Mouse (Mus musculus) thymus, postnatal 36 days (tissue): ENCODE measurements at regions not wholly inside any gene's neighbourhood (a gene's known extent, or its start where the extent isn't known, plus 50 kb on each side); places are given as distances from the start of the nearest gene placed in this dataset.

ENCODE experiments used
- DNase-seq, 2 experiments: peaks; one replicate each; pipeline ENCODE4 v3.0.0; 2022; ENCODE audit warnings: mixed read lengths in 2 of 2

GRCm38 (mm10) chr13:46104971-46105370, 140.2 kb upstream of the Atxn1 start:
- DNase-seq = no peak

- DNase-seq = no peak
Measured at GRCm38 (mm10) chr13:46098621-46099020, 133.8 kb upstream of the Atxn1 start.

GRCm38 (mm10) chr13:46098131-46098530, 133.3 kb upstream of the Atxn1 start:
- DNase-seq = no peak

GRCm38 (mm10) chr13:46096968-46097367, 132.2 kb upstream of the Atxn1 start:
- DNase-seq = peak; percentile 5 to 9

- DNase-seq = no peak
Measured at GRCm38 (mm10) chr13:46096416-46096815, 131.6 kb upstream of the Atxn1 start.

GRCm38 (mm10) chr13:46092787-46093186, 128.0 kb upstream of the Atxn1 start:
- no peak for DNase-seq

GRCm38 (mm10) chr13:46091109-46091508, 126.3 kb upstream of the Atxn1 start:
- no peak for DNase-seq

- no peak for DNase-seq
Measured at GRCm38 (mm10) chr13:46088237-46088636, 123.4 kb upstream of the Atxn1 start.

GRCm38 (mm10) chr13:46087663-46088062, 122.9 kb upstream of the Atxn1 start:
- no peak for DNase-seq

- no peak for DNase-seq
Measured at GRCm38 (mm10) chr13:46076879-46077278, 112.1 kb upstream of the Atxn1 start.

GRCm38 (mm10) chr13:46071670-46072069, 106.9 kb upstream of the Atxn1 start:
- DNase-seq = no peak

- no peak for DNase-seq
Measured at GRCm38 (mm10) chr13:46069571-46069970, 104.8 kb upstream of the Atxn1 start.

- no peak for DNase-seq
Measured at GRCm38 (mm10) chr13:46062758-46063157, 98.0 kb upstream of the Atxn1 start.

- DNase-seq = no peak
Measured at GRCm38 (mm10) chr13:46059870-46060269, 95.1 kb upstream of the Atxn1 start.

- DNase-seq = peak in 1 of 2 experiments; percentile 32
Measured at GRCm38 (mm10) chr13:46058862-46059261, 94.1 kb upstream of the Atxn1 start.

- no peak for DNase-seq
Measured at GRCm38 (mm10) chr13:46058341-46058740, 93.5 kb upstream of the Atxn1 start.

GRCm38 (mm10) chr13:46055410-46055809, 90.6 kb upstream of the Atxn1 start:
- no peak for DNase-seq

- no peak for DNase-seq
Measured at GRCm38 (mm10) chr13:46043568-46043967, 78.8 kb upstream of the Atxn1 start.

- peak in 1 of 2 experiments; percentile 5 for DNase-seq
Measured at GRCm38 (mm10) chr13:46043016-46043415, 78.2 kb upstream of the Atxn1 start.

- DNase-seq = no peak
Measured at GRCm38 (mm10) chr13:46042224-46042623, 77.4 kb upstream of the Atxn1 start.

- no peak for DNase-seq
Measured at GRCm38 (mm10) chr13:46041475-46041874, 76.7 kb upstream of the Atxn1 start.

GRCm38 (mm10) chr13:46040062-46040461, 75.3 kb upstream of the Atxn1 start:
- no peak for DNase-seq

- no peak for DNase-seq
Measured at GRCm38 (mm10) chr13:46038441-46039331, 73.9 kb upstream of the Atxn1 start.

GRCm38 (mm10) chr13:46032281-46032680, 67.5 kb upstream of the Atxn1 start:
- no peak for DNase-seq

GRCm38 (mm10) chr13:46026018-46026417, 61.2 kb upstream of the Atxn1 start:
- DNase-seq = no peak
